Mouse (Mus musculus): Measurements from ENCODE around the gene Psmd9. TPM values are rescaled to one million over a fixed set of nuclear protein-coding genes. Genes with fewer than 3 reads are reported as not detected.
A peak's percentile ranks its signal among the peaks of the same experiment; 100 is the strongest.

Gene Psmd9
- polyA plus RNA-seq, 1 experiment from 2014 or later = 107 TPM

GRCm38 (mm10) chr5:123268477-123269474 is 99.6 kb downstream of the Psmd9 start:
- Histone ChIP-seq H3K4me2 (peak overlapping the region; percentile 52), H3K4me3 (peak overlapping the region; percentile 14; the same call in 1 of the 2 replicates), H3K9me3 (no peaks in the 10 kb centered on the region), H3K9ac (peak overlapping the region; percentile 41), H3K27ac (peak overlapping the region; percentile 91), H3K4me1 (peaks cover 15% of the 10 kb centered on the region), H3K27me3 (no peaks in the 10 kb centered on the region), H3K36me3 (no peaks in the 10 kb centered on the region)
- 33% methylated on average over 28 of the region's 28 CpGs for WGBS
- ATAC-seq (ENCODE audit: insufficient number of reproducible peaks, insufficient read depth, low FRiP score, low TSS enrichment, low read depth) = no peak

GRCm38 (mm10) chr5:123270917-123271316 is 101.7 kb downstream of the Psmd9 start:
- no peak overlapping the region for H3K4me2 ChIP-seq
- no peaks in the 10 kb centered on the region for H3K9me3 ChIP-seq
- ATAC-seq (ENCODE audit: insufficient number of reproducible peaks, insufficient read depth, low FRiP score, low TSS enrichment, low read depth) = no peak
- no peak overlapping the region for H3K27ac ChIP-seq
- no peak overlapping the region for H3K4me3 ChIP-seq
- H3K9ac ChIP-seq = no peak overlapping the region
- no peaks in the 10 kb centered on the region for H3K27me3 ChIP-seq
- H3K36me3 ChIP-seq = no peaks in the 10 kb centered on the region
- H3K4me1 ChIP-seq = peaks cover 15% of the 10 kb centered on the region
- 25% methylated on average over 11 of the region's 11 CpGs for WGBS

- Histone ChIP-seq H3K4me2 (no peak overlapping the region), H3K4me1 (peaks cover 27% of the 10 kb centered on the region), H3K9me3 (no peaks in the 10 kb centered on the region), H3K27ac (no peak overlapping the region), H3K36me3 (no peaks in the 10 kb centered on the region), H3K9ac (no peak overlapping the region), H3K27me3 (no peaks in the 10 kb centered on the region), H3K4me3 (no peak overlapping the region)
- 63% methylated on average over 5 of the region's 5 CpGs for WGBS
- no peak for ATAC-seq (ENCODE audit: insufficient number of reproducible peaks, insufficient read depth, low FRiP score, low TSS enrichment, low read depth)
These were observed 103.7 kb downstream of the Psmd9 start for GRCm38 (mm10) chr5:123272927-123273326.

GRCm38 (mm10) chr5:123276636-123277341 is 107.6 kb downstream of the Psmd9 start:
- ATAC-seq (ENCODE audit: insufficient number of reproducible peaks, insufficient read depth, low FRiP score, low TSS enrichment, low read depth) = no peak
- Histone ChIP-seq H3K27ac (no peak overlapping the region), H3K9me3 (no peaks in the 10 kb centered on the region), H3K4me1 (peaks cover 14% of the 10 kb centered on the region; the same call in 1 of the 2 replicates), H3K36me3 (no peaks in the 10 kb centered on the region), H3K4me2 (no peak overlapping the region), H3K9ac (no peak overlapping the region), H3K4me3 (no peak overlapping the region), H3K27me3 (no peaks in the 10 kb centered on the region)
- 83% methylated on average over 9 of the region's 9 CpGs for whole genome bisulfite sequencing

GRCm38 (mm10) chr5:123277342-123277701 is 108.1 kb downstream of the Psmd9 start:
- Histone ChIP-seq H3K9ac (no peak overlapping the region), H3K27ac (no peak overlapping the region), H3K4me2 (no peak overlapping the region), H3K4me3 (no peak overlapping the region), H3K36me3 (no peaks in the 10 kb centered on the region), H3K27me3 (no peaks in the 10 kb centered on the region), H3K9me3 (no peaks in the 10 kb centered on the region), H3K4me1 (0 out of 2 replicates have a peak, but pooled peaks cover 12% of the 10 kb centered on the region)
- ATAC-seq (ENCODE audit: insufficient number of reproducible peaks, insufficient read depth, low FRiP score, low TSS enrichment, low read depth) = no peak
- 53% methylated on average over 7 of the region's 7 CpGs for WGBS

GRCm38 (mm10) chr5:123277704-123278103 is 108.5 kb downstream of the Psmd9 start:
- Histone ChIP-seq H3K4me2 (no peak overlapping the region), H3K9ac (no peak overlapping the region), H3K27me3 (no peaks in the 10 kb centered on the region), H3K36me3 (no peaks in the 10 kb centered on the region), H3K27ac (no peak overlapping the region), H3K4me1 (0 out of 2 replicates have a peak, but pooled peaks cover 12% of the 10 kb centered on the region), H3K9me3 (no peaks in the 10 kb centered on the region), H3K4me3 (no peak overlapping the region)
- ATAC-seq (ENCODE audit: insufficient number of reproducible peaks, insufficient read depth, low FRiP score, low TSS enrichment, low read depth) = no peak
- WGBS = 87% methylated on average over 4 of the region's 4 CpGs

- no peaks in the 10 kb centered on the region for H3K36me3 ChIP-seq
- no peak overlapping the region for H3K9ac ChIP-seq
- no peaks in the 10 kb centered on the region for H3K9me3 ChIP-seq
- H3K27me3 ChIP-seq = no peaks in the 10 kb centered on the region
- H3K4me3 ChIP-seq = no peak overlapping the region
- H3K27ac ChIP-seq = no peak overlapping the region
- WGBS = 94% methylated on average over 4 of the region's 4 CpGs
- H3K4me1 ChIP-seq = 0 out of 2 replicates have a peak, but pooled peaks cover 12% of the 10 kb centered on the region
- H3K4me2 ChIP-seq = peak overlapping the region; percentile 5; the same call in 1 of the 2 replicates
- no peak for ATAC-seq (ENCODE audit: insufficient number of reproducible peaks, insufficient read depth, low FRiP score, low TSS enrichment, low read depth)
These were observed 110.0 kb downstream of the Psmd9 start for GRCm38 (mm10) chr5:123279248-123279647.

- ATAC-seq (ENCODE audit: insufficient number of reproducible peaks, insufficient read depth, low FRiP score, low TSS enrichment, low read depth) = no peak
- Histone ChIP-seq H3K27ac (no peak overlapping the region), H3K4me2 (no peak overlapping the region), H3K36me3 (no peaks in the 10 kb centered on the region), H3K9me3 (no peaks in the 10 kb centered on the region), H3K4me1 (0 out of 2 replicates have a peak, but pooled peaks cover 6% of the 10 kb centered on the region), H3K27me3 (no peaks in the 10 kb centered on the region), H3K9ac (no peak overlapping the region), H3K4me3 (no peak overlapping the region)
- 70% methylated on average over 9 of the region's 9 CpGs for WGBS
These were observed 112.3 kb downstream of the Psmd9 start for GRCm38 (mm10) chr5:123281336-123282136.

- no peaks in the 10 kb centered on the region for H3K27me3 ChIP-seq
- no peak overlapping the region for H3K4me3 ChIP-seq
- 41% methylated on average over 8 of the region's 8 CpGs for WGBS
- H3K27ac ChIP-seq = no peak overlapping the region
- H3K36me3 ChIP-seq = no peaks in the 10 kb centered on the region
- 0 out of 2 replicates have a peak, but pooled peaks cover 10% of the 10 kb centered on the region for H3K9me3 ChIP-seq
- no peak overlapping the region for H3K9ac ChIP-seq
- no peak overlapping the region for H3K4me2 ChIP-seq
- ATAC-seq (ENCODE audit: insufficient number of reproducible peaks, insufficient read depth, low FRiP score, low TSS enrichment, low read depth) = no peak
- H3K4me1 ChIP-seq = no peaks in the 10 kb centered on the region
These were observed 116.0 kb downstream of the Psmd9 start for GRCm38 (mm10) chr5:123285174-123285573.

GRCm38 (mm10) chr5:123288079-123288478 is 118.9 kb downstream of the Psmd9 start:
- H3K36me3 ChIP-seq = no peaks in the 10 kb centered on the region
- ATAC-seq (ENCODE audit: insufficient number of reproducible peaks, insufficient read depth, low FRiP score, low TSS enrichment, low read depth) = no peak
- H3K9ac ChIP-seq = no peak overlapping the region
- H3K9me3 ChIP-seq = 0 out of 2 replicates have a peak, but pooled peaks cover 10% of the 10 kb centered on the region
- H3K4me1 ChIP-seq = no peaks in the 10 kb centered on the region
- 0 out of 2 replicates have a peak, but pooled peaks cover 3% of the 10 kb centered on the region for H3K27me3 ChIP-seq
- no peak overlapping the region for H3K27ac ChIP-seq
- H3K4me2 ChIP-seq = no peak overlapping the region
- WGBS = 86% methylated on average over 5 of the region's 5 CpGs
- no peak overlapping the region for H3K4me3 ChIP-seq

- Histone ChIP-seq H3K9me3 (no peaks in the 10 kb centered on the region), H3K36me3 (no peaks in the 10 kb centered on the region), H3K27me3 (0 out of 2 replicates have a peak, but pooled peaks cover 3% of the 10 kb centered on the region), H3K4me2 (no peak overlapping the region), H3K4me3 (no peak overlapping the region), H3K4me1 (no peaks in the 10 kb centered on the region), H3K27ac (no peak overlapping the region), H3K9ac (no peak overlapping the region)
- 74% methylated on average over 9 of the region's 9 CpGs for WGBS
- ATAC-seq (ENCODE audit: insufficient number of reproducible peaks, insufficient read depth, low FRiP score, low TSS enrichment, low read depth) = no peak
These were observed 125.4 kb downstream of the Psmd9 start for GRCm38 (mm10) chr5:123294653-123295052.
